Mouse (Mus musculus) heart, postnatal 0 days (tissue): Measurements from ENCODE around the gene Gm20662.

ENCODE experiments used
- CTCF ChIP-seq: IDR thresholded peaks from 2 replicates; pipeline ENCODE4 v1.5.1; 2016; ENCODE audit warnings: antibody characterized with exemption, control low read depth, low read depth
- EP300 ChIP-seq: IDR thresholded peaks from 2 replicates; pipeline ENCODE4 v1.6.1; 2016; ENCODE audit warnings: antibody characterized with exemption, low read depth

DNA sequence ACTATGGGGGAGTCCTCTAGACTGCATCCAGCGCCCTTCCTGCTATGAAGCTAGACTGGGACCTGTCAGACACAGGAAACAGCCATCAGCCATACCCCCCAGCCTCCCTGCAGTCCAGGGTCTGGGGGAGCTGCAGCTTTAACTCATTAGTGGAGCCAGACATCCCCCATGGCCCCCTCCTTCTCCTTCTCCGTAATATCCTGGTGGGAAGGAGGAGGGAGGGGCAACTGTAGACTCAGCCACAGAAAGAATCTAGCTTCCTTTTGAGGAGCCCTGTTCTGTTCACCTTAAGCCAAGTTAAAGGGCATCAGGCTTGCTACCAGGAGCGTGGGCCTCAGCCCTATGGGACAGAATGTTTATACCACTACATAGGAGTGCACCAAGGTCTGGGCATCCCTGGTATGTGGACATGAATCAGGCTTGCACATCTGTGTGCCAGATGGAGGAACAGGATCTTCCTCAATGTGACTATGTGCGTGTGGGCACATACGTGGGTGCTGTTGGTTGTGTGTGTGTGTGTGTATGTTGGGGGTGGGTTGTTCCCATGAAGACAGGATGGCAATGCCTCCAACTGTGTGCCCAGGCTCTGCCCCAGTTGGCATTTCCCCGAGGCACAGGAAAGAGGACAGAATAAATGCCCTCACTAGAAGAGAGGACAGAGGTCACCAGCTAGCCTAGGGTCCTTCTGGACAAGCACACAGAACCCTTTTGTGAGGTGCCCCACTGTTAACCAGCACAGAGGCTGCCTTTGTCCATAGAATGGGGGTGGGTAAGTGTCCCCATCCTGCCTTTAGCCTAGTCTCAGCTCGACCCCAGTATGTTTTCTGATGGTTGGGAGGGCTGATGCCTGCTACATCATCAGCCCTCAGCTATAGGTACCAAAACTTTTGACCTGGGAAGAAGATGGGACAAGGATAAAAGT is 14.2 kb upstream of the Gm20662 start:
- TF ChIP-seq CTCF: no peak
- peak; percentile 37; the same call in 1 of the 2 replicates for TF ChIP-seq EP300
